Mouse (Mus musculus): ENCODE measurements at regions not wholly inside any gene's neighbourhood (a gene's known extent, or its start where the extent isn't known, plus 50 kb on each side); places are given as distances from the start of the nearest gene placed in this dataset.

- in situ Hi-C loops (cut with MboI; ENCODE audit: low sequenced_read_pairs), result no loop called here
Observed at GRCm38 (mm10) chr2:75468851-75469250, 190.2 kb upstream of the Hnrnpa3 start.

- in situ Hi-C loops (cut with MboI; ENCODE audit: low sequenced_read_pairs), result no loop called here
Observed at GRCm38 (mm10) chr2:75469958-75470687, 188.9 kb upstream of the Hnrnpa3 start.

- in situ Hi-C loops (cut with MboI; ENCODE audit: low sequenced_read_pairs), result no loop called here
Observed at GRCm38 (mm10) chr2:75470688-75471054, 188.4 kb upstream of the Hnrnpa3 start.

GRCm38 (mm10) chr2:75472489-75472888 is 186.6 kb upstream of the Hnrnpa3 start:
- in situ Hi-C loops (cut with MboI; ENCODE audit: low sequenced_read_pairs), result no loop called here

GRCm38 (mm10) chr2:75474509-75474908 is 184.6 kb upstream of the Hnrnpa3 start:
- in situ Hi-C loops (cut with MboI; ENCODE audit: low sequenced_read_pairs), result no loop called here

- in situ Hi-C loops (cut with MboI; ENCODE audit: low sequenced_read_pairs), result no loop called here
Observed at GRCm38 (mm10) chr2:75476350-75476749, 182.7 kb upstream of the Hnrnpa3 start.

GRCm38 (mm10) chr2:75477076-75477475 is 182.0 kb upstream of the Hnrnpa3 start:
- in situ Hi-C loops (cut with MboI; ENCODE audit: low sequenced_read_pairs), result no loop called here

GRCm38 (mm10) chr2:75479546-75479945 is 179.5 kb upstream of the Hnrnpa3 start:
- in situ Hi-C loops (cut with MboI; ENCODE audit: low sequenced_read_pairs), result no loop called here

GRCm38 (mm10) chr2:75481863-75482262 is 177.2 kb upstream of the Hnrnpa3 start:
- in situ Hi-C loops (cut with MboI; ENCODE audit: low sequenced_read_pairs), result no loop called here

GRCm38 (mm10) chr2:75482484-75482883 is 176.6 kb upstream of the Hnrnpa3 start:
- in situ Hi-C loops (cut with MboI; ENCODE audit: low sequenced_read_pairs), result no loop called here

GRCm38 (mm10) chr2:75484951-75485350 is 174.1 kb upstream of the Hnrnpa3 start:
- in situ Hi-C loops (cut with MboI; ENCODE audit: low sequenced_read_pairs), result no loop called here

- in situ Hi-C loops (cut with MboI; ENCODE audit: low sequenced_read_pairs), result no loop called here
Observed at GRCm38 (mm10) chr2:75491150-75491549, 167.9 kb upstream of the Hnrnpa3 start.

GRCm38 (mm10) chr2:75491789-75492500 is 167.1 kb upstream of the Hnrnpa3 start:
- in situ Hi-C loops (cut with MboI; ENCODE audit: low sequenced_read_pairs), result no loop called here

GRCm38 (mm10) chr2:75492501-75492898 is 166.6 kb upstream of the Hnrnpa3 start:
- in situ Hi-C loops (cut with MboI; ENCODE audit: low sequenced_read_pairs), result no loop called here

- in situ Hi-C loops (cut with MboI; ENCODE audit: low sequenced_read_pairs), result no loop called here
Observed at GRCm38 (mm10) chr2:75496606-75497240, 162.3 kb upstream of the Hnrnpa3 start.

- in situ Hi-C loops (cut with MboI; ENCODE audit: low sequenced_read_pairs), result no loop called here
Observed at GRCm38 (mm10) chr2:75510223-75510622, 148.8 kb upstream of the Hnrnpa3 start.

- in situ Hi-C loops (cut with MboI; ENCODE audit: low sequenced_read_pairs), result no loop called here
Observed at GRCm38 (mm10) chr2:75512422-75513170, 146.5 kb upstream of the Hnrnpa3 start.

- in situ Hi-C loops (cut with MboI; ENCODE audit: low sequenced_read_pairs), result no loop called here
Observed at GRCm38 (mm10) chr2:75514171-75514570, 144.9 kb upstream of the Hnrnpa3 start.

GRCm38 (mm10) chr2:75516223-75516622 is 142.8 kb upstream of the Hnrnpa3 start:
- in situ Hi-C loops (cut with MboI; ENCODE audit: low sequenced_read_pairs), result no loop called here

- in situ Hi-C loops (cut with MboI; ENCODE audit: low sequenced_read_pairs), result no loop called here
Observed at GRCm38 (mm10) chr2:75517096-75517495, 142.0 kb upstream of the Hnrnpa3 start.

- in situ Hi-C loops (cut with MboI; ENCODE audit: low sequenced_read_pairs), result no loop called here
Observed at GRCm38 (mm10) chr2:75518607-75519006, 140.5 kb upstream of the Hnrnpa3 start.
